Mouse (Mus musculus): Measurements from ENCODE around the gene Lcmt1. TPM values are rescaled to one million over a fixed set of nuclear protein-coding genes. Genes with fewer than 3 reads are reported as not detected.

Lcmt1 gene
- polyA plus RNA-seq, 1 experiment from 2014 or later = 30.6 TPM

DNA sequence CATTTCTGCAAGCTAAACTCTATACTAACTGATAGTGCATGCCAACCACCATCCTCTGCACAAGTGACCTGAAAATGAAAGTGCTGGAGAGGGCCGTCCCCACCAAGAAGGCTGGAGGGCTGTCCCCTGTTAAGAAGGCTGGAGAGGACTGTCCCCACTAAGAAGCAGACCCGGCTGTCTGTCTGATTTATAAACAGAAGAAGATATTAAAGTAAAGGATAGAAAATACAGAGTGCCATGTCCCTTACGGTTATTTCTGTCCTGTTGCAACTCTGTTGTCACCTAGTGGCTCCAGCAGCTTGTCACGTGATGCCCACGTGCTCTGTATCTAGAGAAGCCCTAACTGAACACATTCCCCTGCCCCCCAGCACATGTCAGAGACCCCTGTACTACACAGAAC lies 9.4 kb upstream of the Lcmt1 start:
- Histone ChIP-seq H3K4me3 (replicated peaks) (no peak overlapping the region), H3K27ac (no peak overlapping the region), H3K36me3 (peaks cover 17% of the 10 kb centered on the region), H3K9me3 (replicated peaks) (no peaks in the 10 kb centered on the region), H3K4me1 (replicated peaks) (peaks cover 82% of the 10 kb centered on the region), H3K27me3 (no peaks in the 10 kb centered on the region), H3K9ac (no peak overlapping the region), H3K4me2 (no peak overlapping the region)
- 75% methylated on average over 5 of the region's 5 CpGs for WGBS (ENCODE audit: insufficient replicate concordance)
- ATAC-seq (ENCODE audit: low read depth) (no peak), DNase-seq (no peak)

DNA sequence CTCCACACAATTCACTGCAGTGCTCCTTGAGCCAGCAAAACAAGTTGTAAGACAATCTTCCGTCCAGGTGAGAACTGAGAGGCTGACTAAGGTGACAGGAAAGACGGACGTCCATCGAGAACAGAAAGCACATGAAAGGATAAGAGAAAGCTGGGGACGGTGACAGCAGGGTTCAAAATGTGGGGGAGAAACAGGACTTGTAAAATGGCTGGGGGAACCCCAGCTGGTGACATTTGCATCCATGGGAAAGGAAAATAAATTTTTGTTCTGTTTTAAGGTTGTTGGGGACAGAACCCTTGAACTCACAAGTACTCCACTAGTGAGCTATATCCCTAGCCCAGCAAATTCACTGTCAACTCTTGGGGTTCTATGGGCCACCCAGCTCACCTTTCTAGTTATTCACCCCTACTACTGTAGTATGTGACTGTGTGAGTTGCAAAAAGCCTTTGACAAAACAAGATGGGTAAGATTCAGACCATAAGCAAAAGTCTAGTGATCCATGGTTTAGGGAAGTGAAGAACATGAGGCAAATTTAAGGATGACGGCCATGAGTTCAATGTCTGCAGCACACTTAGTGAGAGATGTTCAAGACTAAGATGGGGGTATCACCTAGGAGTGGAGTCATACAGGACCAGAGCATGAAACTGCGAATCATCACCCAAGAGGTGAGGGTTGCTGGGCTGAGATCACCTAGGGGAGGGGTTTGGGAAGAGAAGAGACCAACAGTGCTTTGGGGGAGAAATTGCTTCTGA lies 8.2 kb upstream of the Lcmt1 start:
- ATAC-seq (ENCODE audit: low read depth) (no peak), DNase-seq (no peak)
- H3K4me2 ChIP-seq = no peak overlapping the region
- no peaks in the 10 kb centered on the region for H3K27me3 ChIP-seq
- H3K4me1 ChIP-seq (replicated peaks) = peaks cover 82% of the 10 kb centered on the region
- H3K9ac ChIP-seq = no peak overlapping the region
- H3K9me3 ChIP-seq (replicated peaks) = no peaks in the 10 kb centered on the region
- no peak overlapping the region for H3K4me3 ChIP-seq (replicated peaks)
- peaks cover 17% of the 10 kb centered on the region for H3K36me3 ChIP-seq
- 81% methylated on average over 7 of the region's 7 CpGs for WGBS (ENCODE audit: insufficient replicate concordance)
- H3K27ac ChIP-seq = no peak overlapping the region

DNA sequence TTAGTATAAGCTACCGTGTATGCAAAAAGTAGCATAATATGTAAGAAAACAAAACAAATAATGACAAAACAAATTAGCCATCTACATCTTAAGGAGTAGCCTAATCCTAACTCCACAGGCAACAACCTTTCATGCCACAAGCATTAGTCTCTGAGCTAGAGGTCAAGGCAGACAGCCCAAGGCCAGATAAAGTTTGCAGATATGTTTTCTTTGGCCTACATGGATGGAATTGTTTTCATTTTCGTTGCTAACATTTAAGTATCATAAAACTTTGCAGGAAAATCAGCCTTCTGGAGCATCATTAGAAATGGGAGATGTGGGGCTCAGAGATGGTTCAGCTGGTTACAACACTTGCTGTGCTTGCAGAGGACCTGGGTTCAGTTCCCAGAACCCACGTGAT lies 6.8 kb upstream of the Lcmt1 start:
- Histone ChIP-seq H3K4me2 (no peak overlapping the region), H3K27ac (no peak overlapping the region), H3K36me3 (peaks cover 10% of the 10 kb centered on the region), H3K4me3 (replicated peaks) (no peak overlapping the region), H3K9me3 (replicated peaks) (no peaks in the 10 kb centered on the region), H3K4me1 (replicated peaks) (peaks cover 82% of the 10 kb centered on the region), H3K27me3 (no peaks in the 10 kb centered on the region), H3K9ac (no peak overlapping the region)
- 75% methylated on average over 3 of the region's 3 CpGs for WGBS (ENCODE audit: insufficient replicate concordance)
- DNase-seq (no peak), ATAC-seq (ENCODE audit: low read depth) (no peak)

DNA sequence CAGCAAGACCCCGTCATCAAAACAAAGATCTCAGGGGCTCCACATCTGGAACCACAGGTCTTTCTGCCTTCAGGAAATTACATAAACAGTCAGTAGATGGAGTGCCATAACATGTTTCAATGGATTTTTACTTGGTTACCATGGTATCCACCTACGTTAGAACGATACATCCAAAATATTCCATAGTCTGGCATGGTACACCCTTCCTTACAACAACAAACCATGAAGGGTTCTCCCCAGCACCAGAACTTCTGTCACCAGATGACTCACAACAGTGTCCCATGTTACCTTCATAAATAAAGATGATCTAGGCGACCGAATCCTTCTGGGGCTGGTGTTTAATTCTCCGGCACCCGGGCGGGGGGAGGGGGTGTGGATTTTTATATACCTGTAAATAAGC lies 5.6 kb upstream of the Lcmt1 start:
- Histone ChIP-seq H3K27ac (no peak overlapping the region), H3K4me3 (replicated peaks) (no peak overlapping the region), H3K27me3 (no peaks in the 10 kb centered on the region), H3K4me2 (no peak overlapping the region), H3K9me3 (replicated peaks) (no peaks in the 10 kb centered on the region), H3K4me1 (replicated peaks) (peaks cover 84% of the 10 kb centered on the region), H3K9ac (no peak overlapping the region), H3K36me3 (peaks cover 10% of the 10 kb centered on the region)
- WGBS (ENCODE audit: insufficient replicate concordance) = 87% methylated on average over 8 of the region's 8 CpGs
- DNase-seq (no peak), ATAC-seq (ENCODE audit: low read depth) (no peak)

DNA sequence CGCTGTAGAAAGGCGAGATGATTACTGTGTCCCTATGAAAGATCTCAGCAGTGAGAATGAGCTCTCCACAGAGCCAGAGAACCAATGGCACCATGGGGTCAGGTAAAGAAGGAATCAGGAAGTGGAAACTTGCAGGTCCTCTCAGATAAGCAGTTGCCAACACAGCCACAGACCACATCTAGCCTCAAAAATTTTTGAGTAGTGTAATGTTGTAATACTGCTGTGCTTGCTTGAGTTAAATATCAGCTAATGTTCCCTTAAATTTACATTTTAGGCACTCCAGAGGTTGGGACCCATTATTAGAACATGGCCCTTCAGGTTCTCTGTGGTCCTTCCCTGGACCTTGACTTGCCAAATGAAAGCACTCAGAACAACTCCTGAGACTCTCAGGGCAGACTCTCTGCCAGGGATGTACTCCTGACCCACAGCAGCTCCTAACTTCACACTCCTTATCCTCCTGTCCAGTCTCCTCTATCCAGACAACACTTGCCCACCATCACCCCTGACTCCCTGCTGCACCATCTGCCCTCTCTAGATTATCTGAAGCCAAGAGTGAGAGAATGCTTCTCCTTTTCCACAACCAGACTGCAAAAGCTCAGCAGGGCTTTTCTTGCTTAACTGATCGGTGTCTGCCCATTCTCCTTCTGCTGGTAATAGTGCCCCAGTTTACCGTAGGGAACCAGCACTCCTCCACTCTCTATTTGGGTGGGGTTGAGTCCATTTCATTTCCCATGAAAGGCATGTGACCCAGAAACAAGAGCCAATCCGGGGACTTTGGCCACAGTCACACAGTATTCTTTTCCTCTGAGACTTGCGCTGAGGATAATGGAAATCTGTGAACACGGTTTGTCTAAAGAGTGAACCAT lies 3.5 kb upstream of the Lcmt1 start:
- Histone ChIP-seq H3K4me2 (peak overlapping the region; percentile 76), H3K27me3 (no peaks in the 10 kb centered on the region), H3K4me3 (replicated peaks) (peak overlapping the region; percentile 93), H3K9me3 (replicated peaks) (no peaks in the 10 kb centered on the region), H3K4me1 (replicated peaks) (peaks cover 77% of the 10 kb centered on the region), H3K27ac (peak overlapping the region; percentile 86), H3K36me3 (peaks cover 10% of the 10 kb centered on the region), H3K9ac (peak overlapping the region; percentile 60)
- WGBS (ENCODE audit: insufficient replicate concordance) = 39% methylated on average over 7 of the region's 7 CpGs
- DNase-seq (peak; percentile 67), ATAC-seq (ENCODE audit: low read depth) (peak; percentile 24)

DNA sequence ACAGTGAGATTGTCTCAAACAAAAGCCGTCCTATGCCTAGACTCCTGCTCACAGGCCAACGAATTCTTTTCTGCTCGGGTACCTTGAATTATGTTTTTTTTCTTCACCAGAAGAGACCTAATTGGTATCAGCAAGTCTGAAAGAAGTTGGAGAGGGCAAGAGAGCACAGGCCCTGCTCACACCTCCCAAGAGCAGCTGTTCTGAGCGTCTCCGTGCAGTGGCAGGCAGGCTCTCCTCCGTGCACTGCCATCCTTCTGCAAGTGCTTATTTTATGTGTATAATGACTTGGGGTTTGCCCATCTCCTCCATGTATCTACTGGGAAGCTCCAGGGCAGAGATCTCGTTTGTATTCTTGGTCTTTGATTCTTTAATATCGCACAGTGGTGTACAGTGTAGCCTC lies 2.8 kb upstream of the Lcmt1 start:
- peak overlapping the region; percentile 76 for H3K4me2 ChIP-seq
- H3K9me3 ChIP-seq (replicated peaks) = no peaks in the 10 kb centered on the region
- H3K4me3 ChIP-seq (replicated peaks) = peak overlapping the region; percentile 93
- 73% methylated on average over 8 of the region's 8 CpGs for WGBS (ENCODE audit: insufficient replicate concordance)
- peaks cover 78% of the 10 kb centered on the region for H3K4me1 ChIP-seq (replicated peaks)
- peaks cover 10% of the 10 kb centered on the region for H3K36me3 ChIP-seq
- peak overlapping the region; percentile 60 for H3K9ac ChIP-seq
- no peak for ATAC-seq (ENCODE audit: low read depth)
- H3K27me3 ChIP-seq = no peaks in the 10 kb centered on the region
- DNase-seq = no peak
- H3K27ac ChIP-seq = peak overlapping the region; percentile 86

DNA sequence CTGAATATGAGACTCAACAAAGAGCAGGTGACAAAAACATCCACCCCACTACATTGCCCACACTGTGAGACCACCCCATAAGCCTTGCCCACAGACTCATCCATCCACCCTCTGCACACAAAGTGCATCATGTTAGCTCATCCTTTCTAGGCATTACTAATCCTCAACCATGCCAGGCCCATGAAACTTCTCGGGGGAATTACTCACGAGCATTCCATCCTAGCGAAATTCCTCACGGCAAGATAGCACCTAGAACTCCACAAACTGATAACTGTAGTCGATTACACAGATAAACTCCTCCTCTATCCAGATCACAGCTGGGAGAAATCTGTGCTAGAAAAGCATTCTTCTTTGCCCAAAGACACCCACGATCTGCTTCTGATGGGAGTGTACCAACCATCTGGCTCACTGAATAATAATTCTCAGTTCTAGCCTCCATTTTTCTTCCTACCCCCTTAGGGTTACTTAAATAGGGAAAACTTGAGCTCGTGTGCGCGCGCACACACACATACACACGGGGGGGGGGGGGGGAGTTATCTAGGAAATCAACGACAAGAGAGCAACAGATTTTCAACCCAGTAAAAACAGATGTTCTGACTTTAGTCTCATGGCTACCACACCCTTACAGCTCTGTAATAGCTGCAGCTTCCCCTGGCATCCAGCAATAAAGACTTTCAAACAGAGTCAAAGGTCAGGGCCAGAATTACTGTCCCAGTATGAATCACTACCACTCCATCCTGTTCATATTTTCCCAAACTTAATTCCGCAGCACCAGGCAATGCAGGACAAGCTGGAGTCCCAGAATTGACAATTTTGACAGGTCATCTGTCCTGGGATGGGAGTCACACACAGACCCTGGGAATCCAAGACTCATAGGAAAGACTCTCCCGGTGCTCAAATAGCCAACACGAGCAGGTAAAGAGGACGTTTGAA lies 2.1 kb upstream of the Lcmt1 start:
- H3K36me3 ChIP-seq = peaks cover 5% of the 10 kb centered on the region; the same call in 1 of the 2 replicates
- H3K4me1 ChIP-seq (replicated peaks) = peaks cover 75% of the 10 kb centered on the region
- peak overlapping the region; percentile 76 for H3K4me2 ChIP-seq
- H3K27me3 ChIP-seq = no peaks in the 10 kb centered on the region
- H3K27ac ChIP-seq = peak overlapping the region; percentile 86
- H3K9ac ChIP-seq = peak overlapping the region; percentile 97
- H3K4me3 ChIP-seq (replicated peaks) = peak overlapping the region; percentile 93
- no peaks in the 10 kb centered on the region for H3K9me3 ChIP-seq (replicated peaks)
- DNase-seq (no peak), ATAC-seq (ENCODE audit: low read depth) (no peak)
- 72% methylated on average over 16 of the region's 16 CpGs for WGBS (ENCODE audit: insufficient replicate concordance)

DNA sequence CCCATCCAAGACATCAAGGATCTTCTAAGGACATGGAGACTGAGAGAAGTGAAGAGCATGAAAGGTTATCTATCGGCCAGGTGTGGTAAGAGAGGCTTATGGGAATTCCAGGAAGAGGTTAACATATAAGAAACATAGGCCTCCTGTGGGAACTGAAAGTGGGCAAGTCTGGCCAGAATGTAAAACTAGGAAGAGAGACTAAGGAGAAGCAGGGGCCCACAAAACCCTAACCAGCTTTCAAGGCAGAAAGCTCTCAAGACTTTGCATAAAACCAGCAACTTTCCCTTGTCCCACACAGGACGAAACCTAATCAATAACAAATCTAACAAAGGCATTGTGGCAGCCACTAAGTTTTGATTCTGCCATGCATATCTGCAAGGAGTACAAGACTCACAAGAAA lies 1.4 kb upstream of the Lcmt1 start:
- H3K4me2 ChIP-seq = peak overlapping the region; percentile 76
- WGBS (ENCODE audit: insufficient replicate concordance) = 48% methylated on average over 2 of the region's 2 CpGs
- DNase-seq (no peak), ATAC-seq (ENCODE audit: low read depth) (no peak)
- H3K9ac ChIP-seq = peak overlapping the region; percentile 97
- peak overlapping the region; percentile 43 for H3K27ac ChIP-seq
- no peaks in the 10 kb centered on the region for H3K9me3 ChIP-seq (replicated peaks)
- peaks cover 5% of the 10 kb centered on the region; the same call in 1 of the 2 replicates for H3K36me3 ChIP-seq
- H3K4me3 ChIP-seq (replicated peaks) = peak overlapping the region; percentile 93
- peaks cover 71% of the 10 kb centered on the region for H3K4me1 ChIP-seq (replicated peaks)
- no peaks in the 10 kb centered on the region for H3K27me3 ChIP-seq

DNA sequence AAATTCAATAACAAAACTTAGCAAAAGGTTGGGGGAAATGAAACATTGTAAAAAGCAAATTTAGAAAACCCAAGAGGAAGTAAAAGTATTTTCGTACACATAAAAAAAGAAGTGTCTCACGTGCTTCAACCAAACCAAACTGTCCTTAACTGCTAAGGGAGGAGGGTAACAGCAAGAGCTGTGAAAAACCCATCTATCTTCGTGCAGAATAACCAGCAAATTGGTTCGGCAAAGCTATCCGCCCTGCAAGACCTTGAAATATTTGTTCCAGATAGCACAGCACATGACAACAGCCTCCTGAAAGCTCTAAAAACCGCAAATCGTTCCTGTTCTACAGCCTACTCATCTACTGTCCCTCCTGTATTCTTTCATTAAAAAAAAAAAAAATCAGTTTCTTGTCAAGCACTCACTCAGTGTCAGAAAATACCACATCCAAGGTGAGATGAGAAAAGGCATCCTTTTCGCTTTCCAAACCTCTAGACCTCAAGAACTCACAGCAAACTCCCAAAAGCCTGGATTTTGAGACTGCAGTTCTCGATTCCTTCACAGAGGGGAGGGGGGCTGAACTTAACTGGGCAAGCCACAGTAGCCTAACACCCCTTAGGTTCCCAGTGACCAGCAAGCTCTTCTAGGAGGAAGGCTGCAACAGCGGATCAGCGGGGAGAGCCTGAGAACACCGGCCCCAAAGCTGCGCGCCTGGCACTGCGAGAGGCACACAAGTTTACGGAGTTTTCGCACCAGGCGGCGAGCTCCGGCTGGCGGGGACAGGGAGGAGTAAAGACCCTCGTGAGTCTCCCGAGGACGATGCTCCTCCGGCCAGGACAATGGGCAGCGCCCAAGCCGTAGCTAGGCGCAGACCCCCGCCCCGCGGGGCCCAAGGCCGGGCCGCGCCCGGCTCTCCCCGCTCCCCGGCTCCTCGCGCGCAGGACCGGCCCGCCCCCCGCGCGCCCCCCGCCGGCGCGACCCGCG lies 522 bp upstream of the Lcmt1 start:
- Histone ChIP-seq H3K9ac (peak overlapping the region; percentile 97), H3K9me3 (replicated peaks) (no peaks in the 10 kb centered on the region), H3K36me3 (no peaks in the 10 kb centered on the region), H3K27ac (peak overlapping the region; percentile 88), H3K4me1 (replicated peaks) (peaks cover 62% of the 10 kb centered on the region), H3K4me2 (peak overlapping the region; percentile 76), H3K4me3 (replicated peaks) (peak overlapping the region; percentile 93), H3K27me3 (no peaks in the 10 kb centered on the region)
- ATAC-seq (ENCODE audit: low read depth) = peak; percentile 30
- under 1% methylated on average over 44 of the region's 51 CpGs for WGBS (ENCODE audit: insufficient replicate concordance)
- DNase-seq = no peak

DNA sequence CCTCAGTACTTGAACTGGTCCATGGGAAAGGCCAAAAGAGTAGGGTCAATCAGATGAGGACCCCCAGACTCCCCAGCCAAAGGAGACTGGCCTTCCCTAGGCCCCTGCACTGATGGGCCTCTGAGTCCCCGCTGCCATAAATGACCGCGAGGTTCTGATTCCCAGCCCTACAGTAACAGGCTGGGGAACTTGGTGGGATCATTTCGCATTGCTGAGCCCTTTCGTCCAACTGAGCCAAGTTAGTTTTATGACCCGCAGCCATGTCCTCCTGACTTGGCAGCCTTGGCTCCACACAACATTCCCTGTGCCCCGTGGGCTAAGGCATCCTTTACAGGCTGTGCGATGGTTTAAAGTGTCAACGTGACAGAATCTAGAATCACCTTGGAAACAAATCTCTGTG lies 1.1 kb downstream of the Lcmt1 start:
- H3K27ac ChIP-seq = peak overlapping the region; percentile 88
- 58% methylated on average over 9 of the region's 9 CpGs for WGBS (ENCODE audit: insufficient replicate concordance)
- no peak for DNase-seq

More for the DNA sequence above, 1.1 kb downstream of the Lcmt1 start:
- no peak for ATAC-seq (ENCODE audit: low read depth)
- no peaks in the 10 kb centered on the region for H3K9me3 ChIP-seq (replicated peaks)
- no peaks in the 10 kb centered on the region for H3K36me3 ChIP-seq
- peak overlapping the region; percentile 94 for H3K4me2 ChIP-seq
- H3K27me3 ChIP-seq = no peaks in the 10 kb centered on the region
- peak overlapping the region; percentile 93 for H3K4me3 ChIP-seq (replicated peaks)
- H3K4me1 ChIP-seq (replicated peaks) = peaks cover 46% of the 10 kb centered on the region
- H3K9ac ChIP-seq = peak overlapping the region; percentile 97
